Mouse (Mus musculus) megakaryocyte, embryonic 14.5 days (primary cell): ENCODE data around the gene Pgam1.

Experiments
- FLI1 ChIP-seq: IDR thresholded peaks from 2 replicates; pipeline ENCODE4 v1.6.1; 2012; ENCODE audit warnings: low read length, inconsistent platforms, mixed read lengths
- GATA1 ChIP-seq: IDR thresholded peaks from 3 replicates; pipeline ENCODE4 v1.6.1; 2012; ENCODE audit warnings: mixed read lengths, low read length, inconsistent platforms, borderline replicate concordance

- TF ChIP-seq GATA1, result no peak
- no peak for TF ChIP-seq FLI1
Measured at GRCm38 (mm10) chr19:41907079-41907760, 4.5 kb upstream of the Pgam1 start.
